Mouse (Mus musculus) brain, embryonic 14.5 days (tissue): Measurements from ENCODE around the gene Grid2ip.

ENCODE experiments used
- CTCF ChIP-seq: fragments of 200-500 bp; IDR thresholded peaks from 2 replicates; pipeline ENCODE4 v1.5.1; 2012; ENCODE audit warnings: inconsistent platforms, mild to moderate bottlenecking, moderate library complexity, borderline replicate concordance; ENCODE audit not compliant: insufficient read depth, insufficient read length; ENCODE audit errors: extremely low read depth
- POLR2A ChIP-seq: fragments of 200-500 bp; IDR thresholded peaks from 2 replicates; pipeline ENCODE4 v1.6.1; 2012; ENCODE audit warnings: mild to moderate bottlenecking, inconsistent platforms, borderline replicate concordance; ENCODE audit not compliant: poor library complexity, insufficient read depth, insufficient read length, severe bottlenecking; ENCODE audit errors: extremely low read depth

DNA sequence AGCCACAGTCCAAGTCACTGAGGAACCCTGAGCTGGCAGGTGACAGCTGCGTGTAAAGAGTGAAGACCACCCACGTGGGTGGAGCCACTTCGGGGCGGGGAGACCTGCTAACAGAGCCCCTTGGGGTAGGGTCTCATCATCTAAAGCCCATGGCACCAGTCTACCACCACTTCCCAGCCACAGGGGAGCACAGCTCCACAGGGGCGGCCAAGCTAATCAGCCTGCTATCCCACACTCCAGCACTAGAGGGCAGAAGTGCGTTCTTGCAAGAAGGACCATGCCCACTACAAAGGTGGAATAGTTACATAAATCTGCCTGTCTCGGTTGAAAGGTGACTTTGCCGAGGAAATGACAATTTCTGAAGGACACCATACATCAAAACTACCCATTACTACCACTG lies 45.3 kb upstream of the Grid2ip start:
- TF ChIP-seq CTCF (peak; percentile 81), POLR2A (no peak)
